Mouse (Mus musculus) urinary bladder, postnatal 25 days (tissue): ENCODE data around the gene Hist1h2ac.

Source experiments
- DNase-seq: peaks from one replicate; pipeline ENCODE4 v3.0.0; 2022; ENCODE audit warnings: low spot score

Hist1h2ac gene

GRCm38 (mm10) chr13:23659636-23660366 is 23.9 kb downstream of the Hist1h2ac start:
- no peak for DNase-seq
